Mouse (Mus musculus) megakaryocyte, embryonic 14.5 days (primary cell): ENCODE data around the gene Wbp1l. TPM values are rescaled to one million over a fixed set of nuclear protein-coding genes. Genes with fewer than 3 reads are reported as not detected.

Experiments
- H3K27me3 ChIP-seq: replicated peaks from 2 replicates; pipeline ENCODE3; 2012; ENCODE audit warnings: inconsistent platforms
- H3K36me3 ChIP-seq: replicated peaks from 2 replicates; pipeline ENCODE3; 2012; ENCODE audit warnings: low read length, inconsistent platforms, mixed read lengths
- H3K4me1 ChIP-seq: 2 replicates; pipeline ENCODE4 v1.6.1; 2012; ENCODE audit warnings: inconsistent platforms
- H3K4me3 ChIP-seq: replicated peaks from 2 replicates; pipeline ENCODE3; 2012; ENCODE audit warnings: moderate library complexity, mild to moderate bottlenecking, inconsistent platforms
- H3K9me3 ChIP-seq: 2 replicates; pipeline ENCODE4 v1.6.1; 2012; ENCODE audit warnings: inconsistent platforms
- FLI1 ChIP-seq: IDR thresholded peaks from 2 replicates; pipeline ENCODE4 v1.6.1; 2012; ENCODE audit warnings: low read length, inconsistent platforms, mixed read lengths
- GATA1 ChIP-seq: IDR thresholded peaks from 3 replicates; pipeline ENCODE4 v1.6.1; 2012; ENCODE audit warnings: mixed read lengths, low read length, inconsistent platforms, borderline replicate concordance
- polyA plus RNA-seq: library from polyadenylated mRNA; stranded (reverse); fragments of >175 nt; gene quantifications from 2 replicates; pipeline ENCODE4 v1.2.3, GENCODE M21; 2012; ENCODE audit warnings: low replicate concordance; ENCODE audit not compliant: insufficient read depth

Gene Wbp1l
- polyA plus RNA-seq, 1 experiment, result 43.5 TPM

DNA sequence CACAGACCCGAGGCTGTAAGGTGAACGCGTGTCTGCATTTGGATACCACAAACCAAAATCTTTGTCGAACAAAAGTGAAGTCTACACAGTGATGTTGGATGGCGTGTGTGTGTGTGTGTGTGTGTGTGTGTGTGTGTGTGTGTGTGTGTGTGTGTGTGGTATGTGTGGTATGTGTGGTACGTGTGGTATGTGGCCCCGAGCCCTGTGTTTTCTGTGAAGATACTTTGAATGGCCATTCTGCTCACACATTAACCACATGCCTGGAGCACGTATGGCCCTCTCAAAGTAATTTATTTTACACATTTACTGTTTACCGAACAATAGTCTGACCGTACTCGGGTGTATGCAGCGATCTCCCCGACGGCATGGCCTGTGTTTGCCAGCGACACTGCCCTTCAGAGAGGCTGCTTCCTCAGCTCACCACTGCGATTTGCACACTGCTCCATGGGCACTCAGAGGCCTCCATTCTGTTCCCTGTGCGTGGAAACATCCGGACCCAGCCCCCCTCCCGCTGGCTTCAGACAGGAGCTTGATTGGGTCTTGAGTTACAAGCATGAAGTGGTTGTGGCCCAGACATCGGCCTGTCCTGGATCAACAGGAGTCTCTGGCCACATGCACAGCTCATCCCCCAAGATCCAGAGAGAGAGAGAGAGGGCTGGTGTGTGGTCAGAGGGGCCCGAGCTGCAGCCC lies 57.4 kb downstream of the Wbp1l start:
- no peak overlapping the region for H3K4me3 ChIP-seq
- TF ChIP-seq GATA1, result no peak
- TF ChIP-seq FLI1, result no peak
- peaks cover 60% of the 10 kb centered on the region for H3K36me3 ChIP-seq
- H3K4me1 ChIP-seq, result peaks cover 17% of the 10 kb centered on the region
- H3K27me3 ChIP-seq, result no peaks in the 10 kb centered on the region
- H3K9me3 ChIP-seq, result no peaks in the 10 kb centered on the region

DNA sequence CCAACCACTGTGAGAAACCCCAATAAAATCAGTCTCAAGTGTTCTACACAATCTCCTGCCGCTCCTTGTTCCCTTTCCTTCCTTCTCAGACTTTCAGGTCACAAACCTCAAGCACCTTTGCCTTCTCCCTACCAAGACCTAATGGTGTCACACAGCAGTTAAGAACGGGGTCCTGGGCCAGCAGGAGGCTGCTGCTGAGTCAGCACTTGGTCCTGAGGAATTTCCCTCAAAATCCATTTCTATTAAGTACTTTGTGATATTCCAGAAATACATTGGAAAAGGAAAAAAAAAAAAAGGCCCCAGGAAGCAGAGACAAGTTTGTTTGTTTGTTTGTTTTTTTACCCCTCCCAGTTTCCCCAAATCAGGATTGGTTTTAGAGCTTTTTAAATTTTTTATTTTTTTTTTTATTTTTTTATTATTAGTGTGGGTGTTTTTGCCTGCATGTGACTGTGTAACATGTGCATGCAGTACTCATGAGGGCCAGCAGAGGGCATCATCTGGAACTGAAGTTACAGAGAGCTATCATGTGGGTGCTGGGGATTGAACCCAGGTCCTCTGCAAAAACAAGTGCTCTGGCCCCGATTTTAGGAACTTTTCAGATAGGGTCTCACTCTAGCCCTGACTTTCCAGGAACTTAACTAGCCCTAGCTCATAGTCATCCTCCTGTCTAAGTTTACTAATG lies 58.6 kb downstream of the Wbp1l start:
- H3K36me3 ChIP-seq, result peaks cover 50% of the 10 kb centered on the region
- H3K4me3 ChIP-seq, result no peak overlapping the region
- TF ChIP-seq FLI1 (no peak), GATA1 (no peak)
- H3K27me3 ChIP-seq, result no peaks in the 10 kb centered on the region
- H3K9me3 ChIP-seq, result no peaks in the 10 kb centered on the region
- H3K4me1 ChIP-seq, result peaks cover 28% of the 10 kb centered on the region

DNA sequence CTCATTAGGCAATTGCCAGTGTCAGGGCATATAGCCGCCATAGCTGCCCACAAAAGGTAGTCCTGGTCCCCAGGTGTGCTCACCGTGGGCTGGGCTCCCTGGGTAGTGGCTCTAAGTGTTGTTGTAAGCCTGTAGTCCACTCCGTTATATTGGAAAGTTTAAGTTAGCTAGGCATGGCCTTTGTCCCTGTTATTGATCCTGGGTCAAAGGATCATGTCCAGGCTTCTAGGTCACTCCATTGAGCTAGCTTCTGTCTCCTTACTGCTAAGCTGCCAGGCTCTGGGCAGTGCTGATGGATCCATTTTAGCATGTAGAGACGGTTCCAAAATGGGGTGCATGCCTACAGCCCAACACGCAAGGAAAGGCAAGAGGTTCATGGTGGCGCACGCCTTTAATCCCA lies 59.5 kb downstream of the Wbp1l start:
- peaks cover 23% of the 10 kb centered on the region for H3K4me1 ChIP-seq
- TF ChIP-seq GATA1 (no peak), FLI1 (no peak)
- H3K36me3 ChIP-seq, result peaks cover 44% of the 10 kb centered on the region
- H3K27me3 ChIP-seq, result no peaks in the 10 kb centered on the region
- no peaks in the 10 kb centered on the region for H3K9me3 ChIP-seq
- H3K4me3 ChIP-seq, result no peak overlapping the region

DNA sequence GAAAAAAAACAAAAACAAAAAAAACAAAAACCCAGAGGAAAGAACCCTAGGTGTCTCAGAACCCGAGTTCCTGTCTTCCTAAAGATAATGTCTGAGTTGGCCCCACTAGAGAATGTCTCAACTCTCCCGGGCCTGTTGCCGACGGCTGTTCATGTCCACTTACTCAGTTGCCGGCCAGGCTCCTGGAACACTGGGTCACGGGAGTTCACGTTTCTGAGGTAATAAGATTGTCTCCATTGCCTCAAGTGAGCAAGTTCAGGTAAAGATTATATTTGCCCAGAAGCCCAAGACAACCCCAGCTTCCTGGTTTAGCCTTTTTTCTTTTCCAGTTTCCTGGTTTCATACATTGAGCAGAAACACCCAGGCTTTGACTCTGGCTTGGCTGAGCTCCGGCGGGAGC lies 60.0 kb downstream of the Wbp1l start:
- H3K36me3 ChIP-seq, result peaks cover 39% of the 10 kb centered on the region
- H3K4me3 ChIP-seq, result no peak overlapping the region
- TF ChIP-seq FLI1 (no peak), GATA1 (no peak)
- H3K4me1 ChIP-seq, result peaks cover 18% of the 10 kb centered on the region
- H3K9me3 ChIP-seq, result no peaks in the 10 kb centered on the region
- H3K27me3 ChIP-seq, result peaks cover 2% of the 10 kb centered on the region

DNA sequence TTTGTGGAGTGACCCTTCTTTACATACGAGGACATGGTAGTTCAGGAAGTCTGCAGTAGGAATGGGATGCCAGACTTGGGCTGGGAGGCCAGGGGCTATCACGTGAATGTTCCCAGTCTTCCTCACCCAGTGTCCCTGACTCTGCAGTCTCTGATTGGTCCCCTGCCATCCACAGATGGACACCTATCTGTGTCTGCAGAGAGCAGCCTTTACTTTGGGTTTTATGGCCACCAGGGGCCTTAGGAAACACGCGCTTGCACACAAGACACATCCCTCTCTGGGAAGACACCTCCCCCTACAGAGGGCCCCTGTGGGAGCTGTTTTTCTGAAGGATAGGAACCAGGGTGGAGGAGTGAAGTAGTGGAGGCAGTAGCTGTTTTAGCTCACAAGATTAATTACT lies 62.6 kb downstream of the Wbp1l start:
- TF ChIP-seq GATA1, result no peak
- no peak for TF ChIP-seq FLI1
- peaks cover 18% of the 10 kb centered on the region for H3K4me1 ChIP-seq

DNA sequence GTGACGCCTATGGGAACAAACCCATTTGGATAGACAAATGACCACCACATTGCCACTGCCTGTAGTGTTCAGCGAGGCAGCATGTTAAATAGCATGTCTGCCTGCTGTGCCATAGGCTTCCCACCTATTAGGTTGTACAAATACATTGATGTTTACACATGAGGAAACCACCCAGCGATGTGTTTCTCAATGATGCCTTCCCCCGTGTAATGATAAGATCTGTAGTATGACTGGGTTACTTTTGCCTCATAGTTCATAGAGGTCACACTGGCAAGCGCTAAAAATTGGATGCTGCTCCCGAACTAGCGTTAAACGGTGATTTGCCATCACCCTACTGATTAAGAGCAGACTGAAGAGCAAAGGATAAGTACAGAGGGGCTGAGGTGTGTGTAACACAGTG lies 63.3 kb downstream of the Wbp1l start:
- H3K9me3 ChIP-seq, result no peaks in the 10 kb centered on the region
- TF ChIP-seq GATA1 (no peak), FLI1 (no peak)
- no peak overlapping the region for H3K4me3 ChIP-seq
- peaks cover 18% of the 10 kb centered on the region for H3K4me1 ChIP-seq
- H3K27me3 ChIP-seq, result peaks cover 22% of the 10 kb centered on the region
- H3K36me3 ChIP-seq, result peaks cover 6% of the 10 kb centered on the region

More for the DNA sequence above, 62.6 kb downstream of the Wbp1l start:
- Histone ChIP-seq H3K9me3 (no peaks in the 10 kb centered on the region), H3K36me3 (peaks cover 13% of the 10 kb centered on the region), H3K27me3 (peaks cover 17% of the 10 kb centered on the region), H3K4me3 (no peak overlapping the region)

DNA sequence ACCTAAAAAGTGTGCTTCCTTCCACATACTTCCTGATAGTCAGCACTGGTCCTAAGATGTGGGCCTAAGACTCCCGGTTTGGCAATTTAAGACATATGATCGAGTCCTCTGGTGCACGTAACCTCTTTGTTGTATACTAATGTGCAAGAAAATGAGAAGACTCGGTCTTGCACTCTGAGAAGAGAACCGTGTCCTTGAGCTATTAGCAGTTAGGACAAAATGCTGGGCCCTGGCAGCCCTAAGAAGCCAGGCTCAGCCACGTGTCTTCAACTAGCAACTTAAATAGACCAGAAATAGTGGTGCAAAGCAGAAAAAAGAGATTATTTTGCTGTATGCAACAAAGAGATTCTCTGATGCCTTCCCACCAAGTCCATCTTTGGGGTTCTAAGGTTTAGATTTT lies 63.9 kb downstream of the Wbp1l start:
- Histone ChIP-seq H3K4me3 (no peak overlapping the region), H3K27me3 (peaks cover 27% of the 10 kb centered on the region), H3K36me3 (peaks cover 4% of the 10 kb centered on the region), H3K4me1 (peaks cover 18% of the 10 kb centered on the region), H3K9me3 (no peaks in the 10 kb centered on the region)
- TF ChIP-seq GATA1 (no peak), FLI1 (no peak)

DNA sequence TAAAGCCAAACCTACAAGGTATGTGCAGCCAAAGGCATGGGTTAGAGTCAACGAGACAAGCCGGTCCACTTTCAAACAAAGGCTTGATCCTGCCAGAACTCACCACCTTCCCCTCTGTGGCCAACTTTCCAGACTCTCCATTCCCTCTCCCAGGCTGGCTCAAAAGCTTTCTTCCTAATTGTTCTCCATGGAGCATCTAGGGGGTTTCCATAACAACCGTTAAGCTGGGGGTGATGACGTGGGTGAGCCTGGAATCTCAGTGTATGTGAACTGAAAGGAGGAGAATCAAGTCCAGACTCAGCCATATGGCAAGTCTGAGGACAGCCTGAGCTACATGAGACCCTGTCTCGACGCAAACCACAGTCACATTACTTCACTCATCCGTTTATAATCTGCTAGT lies 66.6 kb downstream of the Wbp1l start:
- H3K4me1 ChIP-seq, result peaks cover 30% of the 10 kb centered on the region
- H3K9me3 ChIP-seq, result no peaks in the 10 kb centered on the region
- H3K27me3 ChIP-seq, result peaks cover 46% of the 10 kb centered on the region
- no peak for TF ChIP-seq FLI1
- no peak for TF ChIP-seq GATA1
- H3K4me3 ChIP-seq, result no peak overlapping the region
- no peaks in the 10 kb centered on the region for H3K36me3 ChIP-seq

DNA sequence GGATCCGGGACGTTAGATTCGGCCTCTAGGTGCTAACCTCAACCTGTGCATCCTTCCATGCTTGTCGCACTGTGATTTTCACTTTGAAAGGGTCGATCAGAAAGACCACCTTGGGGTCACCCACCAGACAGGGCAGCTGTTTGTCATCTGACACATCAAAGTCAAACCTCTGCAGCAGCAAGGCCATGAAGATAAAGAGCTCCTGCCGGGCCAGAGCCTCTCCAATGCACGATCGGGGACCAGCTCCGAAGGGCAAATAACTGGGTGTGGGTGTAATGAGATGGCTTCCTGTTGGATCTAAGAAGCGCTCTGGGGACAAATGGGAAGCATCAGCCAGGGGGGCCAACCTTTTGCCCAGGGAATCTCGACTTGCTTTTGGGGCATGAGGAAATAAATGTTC lies 68.4 kb downstream of the Wbp1l start:
- H3K9me3 ChIP-seq, result no peaks in the 10 kb centered on the region
- no peak overlapping the region for H3K4me3 ChIP-seq
- peaks cover 63% of the 10 kb centered on the region for H3K27me3 ChIP-seq
- H3K4me1 ChIP-seq, result peaks cover 25% of the 10 kb centered on the region
- H3K36me3 ChIP-seq, result no peaks in the 10 kb centered on the region
- TF ChIP-seq FLI1 (no peak), GATA1 (no peak)

DNA sequence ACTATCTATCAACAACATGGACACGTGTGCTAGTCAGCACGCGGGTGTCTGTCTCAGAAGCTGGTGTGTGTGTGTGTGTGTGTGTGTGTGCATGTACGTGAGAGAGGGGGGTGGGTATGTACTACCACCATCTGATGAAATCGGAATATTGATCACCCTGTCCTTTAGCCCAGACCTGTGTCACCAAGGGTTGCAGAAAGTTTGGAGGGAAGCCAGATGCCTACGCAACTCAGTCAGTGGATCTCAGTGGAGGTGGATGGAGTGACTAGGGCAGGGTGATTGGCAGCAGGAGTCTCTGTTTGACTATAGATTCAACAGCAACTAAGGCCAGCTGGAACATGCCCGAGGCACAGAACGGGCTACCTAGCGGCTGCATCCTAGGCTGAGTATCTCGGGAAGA lies 69.4 kb downstream of the Wbp1l start:
- no peaks in the 10 kb centered on the region for H3K36me3 ChIP-seq
- no peak for TF ChIP-seq GATA1
- no peak for TF ChIP-seq FLI1
- no peaks in the 10 kb centered on the region for H3K9me3 ChIP-seq
- peaks cover 22% of the 10 kb centered on the region for H3K4me1 ChIP-seq
- H3K4me3 ChIP-seq, result no peak overlapping the region
- peaks cover 73% of the 10 kb centered on the region for H3K27me3 ChIP-seq

DNA sequence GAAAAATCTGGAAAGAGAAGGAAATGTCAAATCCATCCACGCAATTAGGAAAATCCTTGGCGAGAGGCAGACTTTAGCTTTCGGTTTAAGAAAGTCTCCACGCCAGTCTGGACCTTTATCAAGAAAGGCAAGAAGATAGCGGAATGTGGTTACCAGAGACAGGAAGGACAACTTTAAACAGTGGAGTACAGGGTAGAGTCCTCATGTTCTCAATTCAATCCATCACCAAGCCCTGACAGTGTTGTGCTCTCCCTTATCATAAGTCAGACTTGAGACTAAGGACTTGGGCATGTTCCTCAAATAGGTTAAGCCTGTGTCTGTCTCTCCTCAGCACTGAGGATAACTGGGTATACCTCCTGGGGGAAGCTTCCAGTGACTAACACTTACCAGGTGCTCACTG lies 70.9 kb downstream of the Wbp1l start:
- no peaks in the 10 kb centered on the region for H3K36me3 ChIP-seq
- peak overlapping the region; percentile 24 for H3K4me3 ChIP-seq
- no peaks in the 10 kb centered on the region for H3K9me3 ChIP-seq
- TF ChIP-seq FLI1 (no peak), GATA1 (no peak)
- H3K27me3 ChIP-seq, result peaks cover 65% of the 10 kb centered on the region
- peaks cover 22% of the 10 kb centered on the region for H3K4me1 ChIP-seq
